Mouse (Mus musculus) ES-E14 (cell line): ENCODE measurements at regions not wholly inside any gene's neighbourhood (a gene's known extent, or its start where the extent isn't known, plus 50 kb on each side); places are given as distances from the start of the nearest gene placed in this dataset.

Experiments used
- DNase-seq: peaks from one replicate; pipeline ENCODE4 v3.0.0-alpha.2; 2013; ENCODE audit warnings: low read depth, low spot score
- H3K27ac ChIP-seq: 2 replicates; pipeline ENCODE4 v1.5.1; 2012; ENCODE audit warnings: low read depth, mild to moderate bottlenecking, low read length, moderate library complexity, mixed read lengths; ENCODE audit not compliant: poor library complexity, insufficient read depth, severe bottlenecking
- H3K36me3 ChIP-seq: 2 replicates; pipeline ENCODE4 v1.6.1; 2012; ENCODE audit warnings: mild to moderate bottlenecking, low read length, moderate library complexity, mixed read lengths; ENCODE audit not compliant: control insufficient read depth, poor library complexity, insufficient read depth, severe bottlenecking
- H3K4me1 ChIP-seq, 2 experiments: fragments of 150-350 bp in 1 of 2; sonication (generic) in 1 of 2; 2 replicates each; pipeline ENCODE4 v1.6.1; 2012; ENCODE audit warnings: low read length in 2 of 2, mild to moderate bottlenecking in 1 of 2, mixed read lengths in 1 of 2; ENCODE audit not compliant: control insufficient read depth in 2 of 2, insufficient read depth in 2 of 2, poor library complexity in 1 of 2
- H3K4me3 ChIP-seq, 2 experiments: fragments of 150-350 bp in 1 of 2; sonication (generic) in 1 of 2; 2 replicates each; pipeline ENCODE4 v1.5.1; 2012; ENCODE audit warnings: low read length in 2 of 2, low read depth in 1 of 2, mild to moderate bottlenecking in 1 of 2, mixed read lengths in 1 of 2; ENCODE audit not compliant: insufficient read depth in 1 of 2, poor library complexity in 1 of 2, severe bottlenecking in 1 of 2
- H3K9ac ChIP-seq: 2 replicates; pipeline ENCODE4 v1.6.1; 2012; ENCODE audit warnings: low read depth, mild to moderate bottlenecking, low read length, mixed read lengths; ENCODE audit not compliant: poor library complexity, insufficient read depth, severe bottlenecking
- H3K9me3 ChIP-seq: fragments of 150-350 bp; sonication (generic); 2 replicates; pipeline ENCODE4 v1.6.1; 2012; ENCODE audit warnings: low read depth, mild to moderate bottlenecking, low read length; ENCODE audit not compliant: control insufficient read depth, insufficient read depth
- CHD2 ChIP-seq: IDR thresholded peaks from 2 replicates; pipeline ENCODE4 v1.6.1; 2014; ENCODE audit warnings: mild to moderate bottlenecking, low read depth, low read length, inconsistent platforms
- HCFC1 ChIP-seq: IDR thresholded peaks from 2 replicates; pipeline ENCODE4 v1.6.1; 2012; ENCODE audit warnings: low read length, inconsistent platforms, borderline replicate concordance; ENCODE audit not compliant: insufficient read depth
- MAFK ChIP-seq: IDR thresholded peaks from 2 replicates; pipeline ENCODE4 v1.6.1; 2014; ENCODE audit warnings: mild to moderate bottlenecking, low read depth, low read length, inconsistent platforms; ENCODE audit not compliant: insufficient read depth
- ZC3H11A ChIP-seq: IDR thresholded peaks from 2 replicates; pipeline ENCODE4 v1.6.1; 2012; ENCODE audit warnings: low read depth, mild to moderate bottlenecking, inconsistent platforms, low read length, borderline replicate concordance
- ZNF384 ChIP-seq: IDR thresholded peaks from 2 replicates; pipeline ENCODE4 v1.6.1; 2012; ENCODE audit warnings: low read depth, low read length, inconsistent platforms
- in situ Hi-C, 2 experiments: fragments of 600-800 bp; cut with MboI; formaldehyde crosslinking; loops; one replicate each; pipeline ENCODE4 v1.15.1; 2025; ENCODE audit warnings: low sequenced_read_pairs in 2 of 2, inconsistent platforms in 1 of 2; ENCODE audit not compliant: unreplicated experiment in 2 of 2

- Histone ChIP-seq H3K9ac (no peak overlapping the region), H3K36me3 (no peaks in the 10 kb centered on the region), H3K27ac (no peak overlapping the region), H3K9me3 (no peaks in the 10 kb centered on the region), H3K4me3 (no peak overlapping the region), H3K4me1 (no peaks in the 10 kb centered on the region)
- no peak for DNase-seq
- TF ChIP-seq MAFK: peak; percentile 56; the same call in 1 of the 2 replicates
- no peak for TF ChIP-seq HCFC1
- in situ Hi-C loops: no loop called here
These were observed 253.0 kb downstream of the Lipi start for GRCm38 (mm10) chr16:75332853-75333252.

- Histone ChIP-seq H3K9ac (no peak overlapping the region), H3K4me3 (no peak overlapping the region), H3K27ac (no peak overlapping the region), H3K9me3 (no peaks in the 10 kb centered on the region), H3K4me1 (no peaks in the 10 kb centered on the region), H3K36me3 (no peaks in the 10 kb centered on the region)
- no peak for DNase-seq
- in situ Hi-C loops: no loop called here
- no peak for TF ChIP-seq CHD2
- TF ChIP-seq MAFK: no peak
- no peak for TF ChIP-seq ZC3H11A
- TF ChIP-seq HCFC1: no peak
- no peak for TF ChIP-seq ZNF384
These were observed 260.6 kb downstream of the Lipi start for GRCm38 (mm10) chr16:75325296-75325695.

GRCm38 (mm10) chr16:75304743-75305142, 281.1 kb downstream of the Lipi start:
- Histone ChIP-seq H3K4me3 (no peak overlapping the region), H3K4me1 (no peaks in the 10 kb centered on the region), H3K9me3 (no peaks in the 10 kb centered on the region), H3K36me3 (no peaks in the 10 kb centered on the region), H3K9ac (no peak overlapping the region), H3K27ac (no peak overlapping the region)
- no peak for DNase-seq
- no peak for TF ChIP-seq MAFK
- no peak for TF ChIP-seq ZC3H11A
- no peak for TF ChIP-seq ZNF384
- no peak for TF ChIP-seq CHD2
- TF ChIP-seq HCFC1: no peak
- in situ Hi-C loops: no loop called here

- H3K4me3 ChIP-seq: no peak overlapping the region
- DNase-seq: no peak
- no peaks in the 10 kb centered on the region for H3K9me3 ChIP-seq
- H3K27ac ChIP-seq: no peak overlapping the region
- no peaks in the 10 kb centered on the region for H3K4me1 ChIP-seq
- no peak overlapping the region for H3K9ac ChIP-seq
- in situ Hi-C loops: no loop called here
- no peaks in the 10 kb centered on the region for H3K36me3 ChIP-seq
- TF ChIP-seq ZC3H11A (no peak), HCFC1 (no peak), MAFK (no peak), ZNF384 (no peak), CHD2 (no peak)
These were observed 288.4 kb downstream of the Lipi start for GRCm38 (mm10) chr16:75297416-75297815.

- Histone ChIP-seq H3K36me3 (no peaks in the 10 kb centered on the region), H3K4me1 (no peaks in the 10 kb centered on the region), H3K9me3 (no peaks in the 10 kb centered on the region), H3K4me3 (no peak overlapping the region), H3K9ac (no peak overlapping the region), H3K27ac (no peak overlapping the region)
- no peak for DNase-seq
- TF ChIP-seq ZNF384: no peak
- TF ChIP-seq MAFK: no peak
- no peak for TF ChIP-seq CHD2
- TF ChIP-seq ZC3H11A: no peak
- no peak for TF ChIP-seq HCFC1
- in situ Hi-C loops: no loop called here
These were observed 293.0 kb downstream of the Lipi start for GRCm38 (mm10) chr16:75292736-75293428.
